Mouse (Mus musculus): ENCODE data around the gene 1600014C10Rik. TPM values are rescaled to one million over a fixed set of nuclear protein-coding genes. Genes with fewer than 3 reads are reported as not detected.
A peak's percentile ranks its signal among the peaks of the same experiment; 100 is the strongest.

1600014C10Rik gene
- 8.7 and 9.0 TPM in 2 replicates for polyA plus RNA-seq (2015; fragmentation: Nextera tagmentation; extraction: Ambion mirVana)

DNA sequence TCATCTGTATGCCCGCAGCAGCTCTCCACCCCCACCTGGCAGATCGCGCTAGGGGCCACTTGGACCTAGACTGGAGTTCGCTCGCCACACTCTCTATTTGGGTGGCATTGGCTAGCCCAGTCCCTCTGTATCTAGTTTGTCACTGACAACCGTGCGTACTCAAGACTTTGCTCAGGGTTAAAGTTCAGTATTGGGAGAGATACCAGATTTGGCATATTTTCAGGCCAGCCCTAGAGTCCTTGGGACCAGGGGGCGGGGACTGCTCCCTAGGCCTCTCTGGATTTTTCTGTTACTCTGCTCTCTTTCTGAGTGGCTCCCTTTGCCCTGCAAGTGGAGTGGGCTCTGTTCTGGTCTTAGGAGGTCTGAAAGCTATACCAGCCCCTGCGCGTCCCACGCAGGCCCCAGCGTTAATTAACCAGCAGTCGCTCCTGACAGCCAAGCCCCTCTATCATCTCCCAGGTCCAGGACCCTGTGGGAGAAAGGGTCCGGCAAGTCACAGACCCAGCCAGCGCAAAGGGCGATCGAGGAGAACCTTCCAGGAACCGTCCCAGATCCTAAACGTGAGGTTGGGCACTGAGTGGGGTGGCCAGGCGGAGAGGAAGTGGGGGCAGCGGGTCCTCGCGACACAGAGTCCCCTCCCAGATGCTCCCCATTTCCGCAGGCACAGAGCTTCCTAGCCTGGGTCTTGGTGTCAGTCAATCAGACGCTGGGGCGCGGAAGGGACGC lies at the start of gene 1600014C10Rik:
1600014C10Rik (plus strand) TSS at position 256 of the 726 bp plus-strand sequence.
- Histone ChIP-seq H3K27ac (peak within 1 kb of the TSS; percentile 75), H3K4me2 (peak within 1 kb of the TSS; percentile 91), H3K9me3 (replicated peaks) (no peaks in the 10 kb centered on the region), H3K36me3 (no peaks in the 10 kb centered on the region), H3K4me1 (replicated peaks) (peaks cover 32% of the 10 kb centered on the region), H3K4me3 (replicated peaks) (peak within 1 kb of the TSS; percentile 71), H3K27me3 (no peaks in the 10 kb centered on the region), H3K9ac (peak within 1 kb of the TSS; percentile 73)
- WGBS (ENCODE audit: insufficient replicate concordance): 4% methylated on average over 28 of the region's 28 CpGs
- DNase-seq (no peak), ATAC-seq (ENCODE audit: low read depth) (peak; percentile 65)

DNA sequence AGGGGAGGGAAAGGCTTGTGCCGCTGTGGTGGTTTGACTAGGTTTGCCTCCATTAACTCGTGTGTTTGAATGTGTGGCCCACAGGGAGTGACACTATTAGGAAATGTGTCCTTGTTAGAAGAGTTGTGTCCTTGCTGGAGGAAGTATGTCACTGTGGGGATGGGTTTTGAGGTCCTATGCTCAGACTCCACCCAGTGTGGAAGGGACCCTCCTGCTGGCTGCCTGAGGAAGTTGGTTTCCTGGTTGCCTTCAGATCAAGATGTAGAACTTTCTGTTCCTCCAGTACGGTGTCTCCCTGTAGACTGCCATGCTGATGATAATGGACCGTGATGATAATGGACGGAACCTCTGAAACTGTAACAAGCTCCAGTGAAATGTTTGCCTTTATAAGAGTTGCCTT lies 48.5 kb upstream of the 1600014C10Rik start:
- ATAC-seq (ENCODE audit: low read depth) (no peak), DNase-seq (no peak)
- no peaks in the 10 kb centered on the region for H3K4me1 ChIP-seq (replicated peaks)
- H3K27ac ChIP-seq: no peak overlapping the region
- H3K9ac ChIP-seq: no peak overlapping the region
- H3K27me3 ChIP-seq: no peaks in the 10 kb centered on the region
- no peaks in the 10 kb centered on the region for H3K36me3 ChIP-seq
- no peaks in the 10 kb centered on the region for H3K9me3 ChIP-seq (replicated peaks)
- 55% methylated on average over 5 of the region's 5 CpGs for WGBS (ENCODE audit: insufficient replicate concordance)
- no peak overlapping the region for H3K4me3 ChIP-seq (replicated peaks)
- no peak overlapping the region for H3K4me2 ChIP-seq

DNA sequence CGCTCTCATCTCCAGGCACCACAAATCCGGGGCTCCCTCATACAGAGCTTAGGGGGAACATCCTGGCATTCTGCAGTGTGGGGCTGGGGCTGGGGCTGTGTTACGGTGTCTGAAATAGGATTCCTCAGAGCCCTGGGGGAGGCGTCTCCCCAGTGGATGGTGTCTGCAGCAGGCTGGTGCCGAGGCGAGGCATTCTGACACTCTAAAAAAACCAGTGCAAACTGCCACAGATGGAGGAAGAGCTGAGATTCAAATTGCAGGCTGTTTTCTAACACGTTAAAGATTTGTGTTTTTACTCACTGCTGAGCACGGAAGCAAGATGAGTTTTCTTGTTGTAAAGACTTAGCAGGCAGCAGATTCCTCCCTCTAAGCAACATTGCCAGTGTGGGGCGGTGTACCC lies 42.7 kb upstream of the 1600014C10Rik start:
- H3K36me3 ChIP-seq: no peaks in the 10 kb centered on the region

DNA sequence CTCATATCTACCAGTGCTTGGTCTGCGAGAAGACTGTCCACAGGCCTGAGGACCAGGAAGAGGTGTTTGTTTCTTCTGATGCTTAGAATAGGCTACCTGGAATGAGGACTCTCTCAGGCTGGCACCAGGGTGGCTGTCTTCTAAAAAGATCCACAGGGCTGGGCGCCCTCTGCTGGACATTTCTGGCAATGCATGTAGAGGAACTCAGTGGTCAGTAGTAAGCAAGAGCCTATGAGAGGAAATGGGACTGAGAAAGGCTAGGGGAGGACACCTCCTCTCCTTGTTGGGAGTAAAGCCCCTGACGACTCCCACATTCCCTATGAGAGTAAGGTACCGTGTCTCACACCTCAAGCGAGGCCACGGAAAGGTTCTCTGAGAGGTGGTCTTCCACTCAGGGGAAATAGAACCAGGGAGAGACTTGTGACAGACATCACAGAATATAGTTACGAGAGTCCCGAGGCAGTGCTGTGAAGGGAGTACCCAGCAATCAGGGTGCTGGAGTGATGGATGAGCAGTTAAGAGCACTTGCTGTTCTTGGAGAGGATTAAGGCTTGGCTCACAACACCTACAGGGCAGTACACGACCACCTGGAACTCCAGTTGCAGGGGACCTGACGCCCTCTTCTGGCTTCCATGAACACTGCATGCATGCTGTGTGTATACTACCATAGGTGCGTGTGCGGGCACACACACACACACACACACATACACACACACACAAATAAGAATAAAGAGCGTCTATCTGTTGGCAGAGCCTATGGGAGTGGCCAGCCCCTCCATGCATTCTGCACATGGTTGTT lies 41.1 kb upstream of the 1600014C10Rik start:
- no peak overlapping the region for H3K27ac ChIP-seq
- H3K9ac ChIP-seq: no peak overlapping the region
- no peak overlapping the region for H3K4me2 ChIP-seq
- ATAC-seq (ENCODE audit: low read depth) (peak; percentile 54; the same call in 1 of the 2 replicates), DNase-seq (peak; percentile 23)
- H3K36me3 ChIP-seq: no peaks in the 10 kb centered on the region
- H3K4me3 ChIP-seq (replicated peaks): no peak overlapping the region
- no peaks in the 10 kb centered on the region for H3K27me3 ChIP-seq
- H3K4me1 ChIP-seq (replicated peaks): no peaks in the 10 kb centered on the region
- H3K9me3 ChIP-seq (replicated peaks): no peaks in the 10 kb centered on the region
- WGBS (ENCODE audit: insufficient replicate concordance): 52% methylated on average over 13 of the region's 13 CpGs

More for the DNA sequence above, 42.7 kb upstream of the 1600014C10Rik start:
- Histone ChIP-seq H3K4me2 (no peak overlapping the region), H3K4me3 (replicated peaks) (no peak overlapping the region), H3K27me3 (no peaks in the 10 kb centered on the region), H3K4me1 (replicated peaks) (no peaks in the 10 kb centered on the region), H3K9me3 (replicated peaks) (no peaks in the 10 kb centered on the region), H3K9ac (no peak overlapping the region), H3K27ac (no peak overlapping the region)
- 42% methylated on average over 9 of the region's 9 CpGs for WGBS (ENCODE audit: insufficient replicate concordance)
- ATAC-seq (ENCODE audit: low read depth) (no peak), DNase-seq (no peak)

DNA sequence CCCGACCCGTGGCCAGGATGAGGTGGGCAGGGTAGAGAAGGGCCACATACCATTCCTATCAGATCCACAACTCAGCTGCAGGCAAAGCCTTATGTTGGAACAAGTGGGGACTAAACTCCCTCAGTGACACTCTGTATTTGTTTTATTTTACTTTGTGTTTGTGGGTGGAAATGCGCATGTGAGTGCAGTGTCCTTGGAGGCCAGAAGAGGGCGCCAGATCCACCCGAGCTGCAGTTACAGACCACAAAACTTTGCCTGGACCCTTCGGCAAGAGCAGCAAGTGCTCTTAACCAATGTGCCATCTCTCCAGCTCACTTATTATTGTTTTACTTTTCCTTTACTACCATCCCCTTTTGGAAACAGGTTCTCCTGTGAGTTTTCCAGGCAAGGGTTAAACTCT lies 35.5 kb upstream of the 1600014C10Rik start:
- no peak overlapping the region for H3K9ac ChIP-seq
- no peak overlapping the region for H3K4me3 ChIP-seq (replicated peaks)
- no peak overlapping the region for H3K27ac ChIP-seq
- no peak overlapping the region for H3K4me2 ChIP-seq
- no peak for DNase-seq
- H3K9me3 ChIP-seq (replicated peaks): no peaks in the 10 kb centered on the region
- WGBS (ENCODE audit: insufficient replicate concordance): 66% methylated on average over 6 of the region's 6 CpGs
- H3K36me3 ChIP-seq: no peaks in the 10 kb centered on the region
- no peak for ATAC-seq (ENCODE audit: low read depth)
- no peaks in the 10 kb centered on the region for H3K4me1 ChIP-seq (replicated peaks)
- H3K27me3 ChIP-seq: no peaks in the 10 kb centered on the region

DNA sequence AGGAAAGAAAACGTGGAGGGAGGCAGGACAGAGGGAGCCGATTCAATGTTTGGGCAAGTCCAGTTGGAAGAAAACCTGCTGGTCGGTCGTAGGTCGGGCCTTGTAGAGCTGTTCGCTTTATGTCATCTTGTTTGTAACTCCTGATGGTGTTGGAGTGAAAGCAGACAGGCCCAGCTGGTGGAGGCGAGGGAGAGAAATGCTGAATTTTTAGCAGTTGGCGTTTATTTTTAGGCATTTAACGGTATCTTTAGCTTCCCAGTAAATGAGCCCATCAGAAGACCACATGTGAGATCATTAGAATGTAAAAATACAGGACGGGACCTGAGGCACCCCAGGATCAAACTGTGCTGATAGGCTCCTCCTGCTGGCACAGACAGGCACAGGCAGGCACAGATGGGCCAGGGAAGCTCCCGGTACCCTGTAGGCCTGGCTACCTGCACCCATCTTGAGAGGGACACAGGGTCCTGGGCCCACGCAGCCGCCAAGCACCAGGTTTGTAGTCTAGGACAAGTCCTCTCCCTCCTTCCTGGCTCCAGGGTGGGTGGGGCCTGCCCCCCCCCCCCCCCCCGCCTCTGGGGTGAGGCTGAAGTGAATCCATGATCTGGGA lies 31.2 kb upstream of the 1600014C10Rik start:
- 60% methylated on average over 14 of the region's 14 CpGs for WGBS (ENCODE audit: insufficient replicate concordance)
- H3K27me3 ChIP-seq: no peaks in the 10 kb centered on the region
- H3K4me2 ChIP-seq: no peak overlapping the region
- H3K9me3 ChIP-seq (replicated peaks): no peaks in the 10 kb centered on the region
- no peak for ATAC-seq (ENCODE audit: low read depth)
- no peak overlapping the region for H3K4me3 ChIP-seq (replicated peaks)
- no peaks in the 10 kb centered on the region for H3K4me1 ChIP-seq (replicated peaks)
- no peak overlapping the region for H3K27ac ChIP-seq
- no peak for DNase-seq
- no peaks in the 10 kb centered on the region for H3K36me3 ChIP-seq
- no peak overlapping the region for H3K9ac ChIP-seq

DNA sequence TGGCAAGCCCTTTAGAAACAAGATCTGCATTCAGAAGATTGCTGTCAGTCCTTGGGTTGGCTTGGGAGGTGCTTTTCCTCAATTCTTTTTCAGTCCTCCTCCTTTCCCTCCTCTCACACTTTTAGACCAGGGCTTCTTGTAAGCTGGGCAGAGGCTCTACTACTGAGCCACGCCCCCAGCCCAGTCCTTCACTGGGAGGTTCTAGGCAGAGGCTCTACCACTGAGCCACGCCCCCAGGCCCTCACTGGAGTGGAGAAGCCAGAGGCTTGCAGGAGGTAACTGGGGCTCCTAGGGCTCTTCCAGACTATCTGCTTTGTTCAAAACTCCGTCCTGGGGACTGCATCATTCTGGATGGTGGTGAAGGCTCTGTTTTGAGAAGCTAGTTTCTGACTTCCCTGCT lies 30.4 kb upstream of the 1600014C10Rik start:
- no peak overlapping the region for H3K4me2 ChIP-seq
- no peaks in the 10 kb centered on the region for H3K9me3 ChIP-seq (replicated peaks)
- no peaks in the 10 kb centered on the region for H3K27me3 ChIP-seq
- no peak for DNase-seq
- H3K27ac ChIP-seq: no peak overlapping the region
- H3K4me1 ChIP-seq (replicated peaks): no peaks in the 10 kb centered on the region
- WGBS (ENCODE audit: insufficient replicate concordance): 54% methylated on average over 3 of the region's 3 CpGs
- no peak overlapping the region for H3K9ac ChIP-seq
- no peaks in the 10 kb centered on the region for H3K36me3 ChIP-seq
- ATAC-seq (ENCODE audit: low read depth): no peak
- no peak overlapping the region for H3K4me3 ChIP-seq (replicated peaks)

DNA sequence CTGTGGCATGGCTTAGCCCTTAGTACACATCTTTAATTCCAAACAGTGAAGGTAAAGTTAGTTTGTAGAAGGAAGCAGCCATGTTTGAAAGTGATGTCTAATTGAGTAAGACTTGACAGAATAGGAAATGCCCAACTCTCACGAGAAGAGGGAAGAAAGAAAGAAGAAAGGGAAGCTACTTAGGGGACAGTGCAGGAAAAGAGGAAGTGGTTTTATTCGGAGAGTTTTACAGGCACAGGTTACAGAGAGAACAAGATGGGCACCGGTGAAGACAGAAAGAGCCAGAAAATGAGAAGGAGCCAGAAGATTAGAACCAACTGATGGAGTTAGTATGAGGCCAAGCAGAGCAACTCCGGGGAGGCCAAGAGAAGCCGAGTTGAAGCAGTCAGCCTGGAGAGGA lies 27.2 kb upstream of the 1600014C10Rik start:
- ATAC-seq (ENCODE audit: low read depth): no peak
- no peak overlapping the region for H3K9ac ChIP-seq
- H3K27ac ChIP-seq: no peak overlapping the region
- no peak overlapping the region for H3K4me2 ChIP-seq
- H3K4me3 ChIP-seq (replicated peaks): no peak overlapping the region
- WGBS (ENCODE audit: insufficient replicate concordance): 39% methylated on average over 5 of the region's 5 CpGs
- H3K27me3 ChIP-seq: no peaks in the 10 kb centered on the region
- H3K9me3 ChIP-seq (replicated peaks): no peaks in the 10 kb centered on the region
- H3K4me1 ChIP-seq (replicated peaks): no peaks in the 10 kb centered on the region
- DNase-seq: no peak
- no peaks in the 10 kb centered on the region for H3K36me3 ChIP-seq

DNA sequence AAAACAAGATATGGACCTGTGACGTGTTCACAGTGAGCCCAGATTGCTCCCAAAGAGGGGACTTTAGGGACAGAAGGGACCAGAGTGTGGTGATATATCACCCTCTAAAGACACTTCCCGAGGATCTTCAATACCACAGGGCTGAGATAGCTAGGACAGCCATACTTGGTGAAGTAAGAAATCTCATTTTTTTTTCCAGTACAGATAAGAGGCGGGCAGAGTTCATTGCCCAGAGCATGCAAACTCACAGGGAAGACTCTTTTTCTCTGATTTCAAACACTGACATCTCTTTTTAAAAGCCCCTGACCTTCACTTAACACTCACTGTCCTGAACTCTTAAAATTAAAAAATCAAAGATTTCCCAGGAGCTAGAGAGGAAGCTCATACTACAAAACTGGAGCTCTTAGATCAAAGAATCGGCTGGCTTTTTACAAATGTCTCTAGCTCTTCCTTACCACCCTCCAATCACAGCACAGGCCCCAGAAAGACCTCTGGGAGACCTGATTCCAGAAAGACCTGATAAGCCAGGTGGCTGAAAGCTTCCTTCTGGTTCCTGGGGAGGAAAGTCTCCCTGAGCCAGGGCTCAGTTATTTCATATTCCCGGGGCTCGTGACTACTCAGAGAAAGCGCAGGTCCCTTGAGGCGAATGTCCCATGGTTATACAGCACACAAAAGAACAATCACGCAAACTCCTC lies 24.1 kb upstream of the 1600014C10Rik start:
- Histone ChIP-seq H3K9ac (no peak overlapping the region), H3K27me3 (no peaks in the 10 kb centered on the region), H3K4me2 (no peak overlapping the region), H3K27ac (no peak overlapping the region), H3K9me3 (replicated peaks) (no peaks in the 10 kb centered on the region), H3K4me1 (replicated peaks) (no peaks in the 10 kb centered on the region), H3K4me3 (replicated peaks) (no peak overlapping the region), H3K36me3 (no peaks in the 10 kb centered on the region)
- ATAC-seq (ENCODE audit: low read depth) (no peak), DNase-seq (no peak)
- 60% methylated on average over 9 of the region's 9 CpGs for WGBS (ENCODE audit: insufficient replicate concordance)

DNA sequence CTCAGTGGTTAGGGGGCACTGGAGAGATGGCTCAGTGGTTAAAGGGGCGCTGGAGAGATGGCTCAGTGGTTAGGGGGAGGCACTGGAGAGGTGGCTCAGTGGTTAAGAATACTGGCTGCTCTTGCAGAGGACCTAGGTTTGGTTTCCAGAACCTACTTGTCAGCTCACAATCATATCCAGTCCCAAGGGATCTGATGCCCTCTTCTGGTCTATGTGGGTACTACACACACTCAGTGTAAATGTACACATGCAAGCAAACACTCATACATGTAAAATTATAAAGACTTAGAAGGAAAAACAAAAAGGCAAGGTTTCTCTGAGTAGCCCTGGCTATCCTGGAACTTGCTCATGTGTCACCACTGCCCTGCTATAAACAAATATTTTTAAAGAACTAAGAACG lies 21.6 kb upstream of the 1600014C10Rik start:
- WGBS (ENCODE audit: insufficient replicate concordance): 77% methylated on average over 2 of the region's 2 CpGs

DNA sequence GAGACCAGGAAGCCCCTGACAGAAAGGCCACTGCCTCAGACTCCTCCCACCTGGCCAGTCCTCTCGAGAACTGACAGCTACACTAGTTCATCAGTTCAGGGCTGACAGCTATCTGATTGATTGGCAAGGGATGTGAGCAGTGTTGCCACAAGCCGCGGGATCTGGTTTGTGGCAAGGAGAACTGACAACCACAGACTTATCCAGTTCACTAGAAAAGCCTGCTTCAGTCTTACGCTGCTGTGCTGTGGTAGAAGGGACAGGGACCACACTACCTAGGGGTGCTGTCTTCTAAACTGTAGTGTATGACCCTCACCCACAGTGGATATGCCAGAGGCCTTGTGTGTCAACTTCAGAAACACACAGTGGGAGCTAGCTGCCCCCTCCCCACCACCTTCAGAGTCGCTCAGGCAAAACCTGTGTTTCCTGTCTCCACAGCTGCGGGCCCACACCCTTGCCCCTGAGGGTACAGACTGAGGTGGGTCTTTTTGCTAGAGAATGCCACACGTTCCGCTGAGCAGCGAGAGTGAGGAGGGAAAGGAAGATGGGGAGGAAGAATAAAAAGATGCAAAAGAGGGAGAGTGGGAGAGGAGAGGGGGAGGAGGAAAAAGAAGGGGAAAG lies 19.5 kb upstream of the 1600014C10Rik start:
- no peak overlapping the region for H3K27ac ChIP-seq
- DNase-seq (no peak), ATAC-seq (ENCODE audit: low read depth) (no peak)
- H3K36me3 ChIP-seq: no peaks in the 10 kb centered on the region
- H3K9me3 ChIP-seq (replicated peaks): no peaks in the 10 kb centered on the region
- 18% methylated on average over 9 of the region's 9 CpGs for WGBS (ENCODE audit: insufficient replicate concordance)
- H3K27me3 ChIP-seq: no peaks in the 10 kb centered on the region
- no peak overlapping the region for H3K4me2 ChIP-seq
- no peak overlapping the region for H3K4me3 ChIP-seq (replicated peaks)
- H3K4me1 ChIP-seq (replicated peaks): peaks cover 8% of the 10 kb centered on the region
- H3K9ac ChIP-seq: no peak overlapping the region

More for the DNA sequence above, 21.6 kb upstream of the 1600014C10Rik start:
- Histone ChIP-seq H3K4me2 (no peak overlapping the region), H3K9me3 (replicated peaks) (no peaks in the 10 kb centered on the region), H3K4me1 (replicated peaks) (no peaks in the 10 kb centered on the region), H3K27ac (no peak overlapping the region), H3K9ac (no peak overlapping the region), H3K4me3 (replicated peaks) (no peak overlapping the region), H3K27me3 (no peaks in the 10 kb centered on the region), H3K36me3 (no peaks in the 10 kb centered on the region)
- no peak for DNase-seq
- no peak for ATAC-seq (ENCODE audit: low read depth)

All from liver, embryonic 13.5 days (tissue).